Mouse (Mus musculus): ENCODE measurements around the gene Gm49383.

GRCm38 (mm10) chr12:69158366-69158764 is 38.5 kb downstream of the Gm49383 start:
- no peak for TF ChIP-seq POLR2A (IDR thresholded peaks at IDR 0.05; ENCODE audit: insufficient read length, low read depth)
- no peak for TF ChIP-seq POLR2AphosphoS2 (IDR thresholded peaks at IDR 0.05; ENCODE audit: insufficient read length, low read depth)
- no peak for TF ChIP-seq MYOG (IDR thresholded peaks at IDR 0.05; ENCODE audit: control insufficient read depth in 1 of 3, insufficient read depth in 1 of 3, insufficient read length in 2 of 3, low read depth in 2 of 3)
- TF ChIP-seq TCF12 (IDR thresholded peaks at IDR 0.05; ENCODE audit: insufficient read depth, poor library complexity, severe bottlenecking), result no peak
- no peak for TF ChIP-seq SRF (IDR thresholded peaks at IDR 0.05; ENCODE audit: control insufficient read depth, insufficient read length, low read depth)
- TF ChIP-seq USF1 (IDR thresholded peaks at IDR 0.05; ENCODE audit: low read depth), result no peak
- no peak for TF ChIP-seq MAX (IDR thresholded peaks at IDR 0.05; ENCODE audit: low read depth)
- TF ChIP-seq MYOD1 (IDR thresholded peaks at IDR 0.05; ENCODE audit: control insufficient read depth in 1 of 3, insufficient read length in 2 of 3, low read depth in 2 of 3), result no peak
- no peak for TF ChIP-seq E2F4 (IDR thresholded peaks at IDR 0.05; ENCODE audit: insufficient read depth)
